In the genomic region with DNA sequence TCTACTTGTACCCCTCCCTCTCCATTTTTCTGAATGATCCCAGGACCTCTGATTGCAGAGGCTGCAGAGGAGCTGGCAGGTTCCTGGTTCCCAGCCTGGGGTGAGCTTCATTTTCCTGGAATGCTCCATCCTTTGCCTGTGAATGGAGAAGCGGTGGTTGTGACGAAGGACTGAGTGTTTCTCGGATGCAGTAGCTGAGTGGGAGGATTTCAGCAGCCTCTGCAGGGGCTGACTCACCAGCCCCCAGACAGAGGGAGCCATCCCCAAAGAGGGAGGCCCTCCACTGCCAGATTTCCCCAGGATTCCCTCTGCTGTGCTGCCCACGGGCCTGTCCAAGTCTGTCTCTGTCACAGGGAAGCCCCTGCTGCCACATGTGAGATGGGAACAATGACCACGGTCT, we compare ENCODE assay signal across 23 mouse cellular contexts. TPM values are rescaled to one million over a fixed set of nuclear protein-coding genes. Genes with fewer than 3 reads are reported as not detected.
DNase-seq lines count a peak whose midpoint lies in the region; ATAC-seq and TF ChIP-seq lines count a peak whose summit lies in the region.
"Had no signal": no experiment of that assay in that cellular context is flagged by ENCODE, and none has a peak within 500 bp of the region (broad histone marks: within the 10 kb centered on the region; RNA-seq: fewer than 3 reads in every experiment).

No protein-coding gene starts in this region.

- 64% methylated on average over 5 of the region's 5 CpGs for WGBS in heart, embryonic 10.5 days
- 82% methylated on average over 5 of the region's 5 CpGs for WGBS in hindbrain, embryonic 13.5 days

- H3K4me2 ChIP-seq in hindbrain, embryonic 13.5 days, result no peak overlapping the region
- H3K4me2 ChIP-seq: embryonic facial prominence, embryonic 13.5 days; heart, embryonic 12.5 days; lung, embryonic 15.5 days had no signal

- H3K9ac ChIP-seq in hindbrain, embryonic 13.5 days, result no peak overlapping the region
- H3K9ac ChIP-seq: embryonic facial prominence, embryonic 13.5 days; heart, embryonic 12.5 days; lung, embryonic 15.5 days had no signal

- H3K27me3 ChIP-seq in heart, embryonic 10.5 days (ENCODE audit: insufficient read depth, poor library complexity, severe bottlenecking), result no peaks in the 10 kb centered on the region
- no peaks in the 10 kb centered on the region for H3K27me3 ChIP-seq in hindbrain, embryonic 13.5 days
- H3K27me3 ChIP-seq: embryonic facial prominence, embryonic 13.5 days; heart, embryonic 12.5 days; lung, embryonic 15.5 days had no signal

- H3K4me3 ChIP-seq in heart, embryonic 10.5 days, result no peak overlapping the region
- no peak overlapping the region for H3K4me3 ChIP-seq in layer of hippocampus, adult 2 months
- H3K4me3 ChIP-seq in hindbrain, embryonic 13.5 days, result no peak overlapping the region
- H3K4me3 ChIP-seq: embryonic facial prominence, embryonic 13.5 days; forebrain, embryonic 10.5 days; heart, embryonic 12.5 days; lung, embryonic 15.5 days had no signal

- peaks cover 33% of the 10 kb centered on the region for H3K4me1 ChIP-seq in heart, embryonic 10.5 days
- H3K4me1 ChIP-seq in hindbrain, embryonic 13.5 days (replicated peaks), result no peaks in the 10 kb centered on the region
- H3K4me1 ChIP-seq: embryonic facial prominence, embryonic 13.5 days; forebrain, embryonic 10.5 days had no signal

- 0 out of 2 replicates have a peak, but pooled peaks cover 4% of the 10 kb centered on the region for H3K36me3 ChIP-seq in heart, embryonic 10.5 days
- peaks cover 21% of the 10 kb centered on the region for H3K36me3 ChIP-seq in hindbrain, embryonic 13.5 days
- H3K36me3 ChIP-seq: heart, embryonic 12.5 days; lung, embryonic 15.5 days had no signal

- peak overlapping the region; percentile 36; the same call in 1 of the 2 replicates for H3K27ac ChIP-seq in heart, embryonic 10.5 days
- H3K27ac ChIP-seq in layer of hippocampus, adult 2 months, result peak overlapping the region; percentile 18; the same call in 1 of the 2 replicates
- H3K27ac ChIP-seq in hindbrain, embryonic 13.5 days, result no peak overlapping the region
- H3K27ac ChIP-seq: embryonic facial prominence, embryonic 13.5 days; forebrain, embryonic 10.5 days; lung, embryonic 15.5 days had no signal

- intact Hi-C loops in left cerebral cortex, postnatal 36 days (cut with DNase I), result no loop called here

- DNase-seq in heart, embryonic 10.5 days (ENCODE audit: low spot score), result no peak
- DNase-seq in heart, adult 8-10 months (ENCODE audit: low spot score), result no peak
- peak; percentile 91 for DNase-seq in brain, adult 2 months (ENCODE audit: low read depth, low spot score)
- DNase-seq in layer of hippocampus, adult 2 months (ENCODE audit: low spot score in 2 of 2), result peak; percentile 59 to 65
- DNase-seq in left cerebral cortex, postnatal 36 days (ENCODE audit: low spot score in 2 of 2), result peak; percentile 63 to 74
- DNase-seq in lung, adult 18-20 months, result no peak
- no peak for DNase-seq in c-Kit-positive CD71-positive TER-119-positive erythroid progenitor cells, embryonic 14.5 days (ENCODE audit: low spot score)
- DNase-seq: adrenal gland, postnatal 25 days; gastrocnemius, postnatal 25 days; heart, postnatal 36 days; liver; midbrain, embryonic 14.5 days had no signal

- no peaks in the 10 kb centered on the region for H3K9me3 ChIP-seq in heart, embryonic 10.5 days
- H3K9me3 ChIP-seq in hindbrain, embryonic 13.5 days, result no peaks in the 10 kb centered on the region
- H3K9me3 ChIP-seq: embryonic facial prominence, embryonic 13.5 days; forebrain, embryonic 10.5 days; heart, embryonic 12.5 days; lung, embryonic 15.5 days had no signal

- TF ChIP-seq CTCF in layer of hippocampus, adult 2 months (conservative IDR thresholded peaks at IDR 0.05), result no peak

- ATAC-seq in hindbrain, embryonic 13.5 days (ENCODE audit: low FRiP score), result no peak

RNA-seq across cellular contexts. Expression of a gene that starts 54.0 kb away (rescaled TPM):
- 0.21 TPM in 1 of 2 replicates, not detected in the other for polyA plus RNA-seq in heart, embryonic 10.5 days (2016; fragmentation: Nextera tagmentation; extraction: Ambion mirVana)
- total RNA-seq in heart, adult 8-10 months (2022), result not detected
- not detected for total RNA-seq in layer of hippocampus, adult 2 months (2021)
- total RNA-seq in left cerebral cortex, postnatal 36 days (2021), result not detected
- polyA plus RNA-seq in hindbrain, embryonic 13.5 days (2015; fragmentation: Nextera tagmentation; extraction: Ambion mirVana), result not detected in 2 replicates
- total RNA-seq: adrenal gland, postnatal 25 days; common myeloid progenitor, adult 5-6 weeks; ES-E14; gastrocnemius, postnatal 25 days; heart, postnatal 36 days had no signal
- polyA plus RNA-seq: embryonic facial prominence, embryonic 13.5 days; forebrain, embryonic 10.5 days; heart, embryonic 12.5 days; kidney, embryonic 14.5 days; large intestine, adult 2 months; lung, embryonic 15.5 days; midbrain, embryonic 14.5 days; small intestine, adult 2 months; thymus, postnatal 0 days had no signal

Comparison
In these comparisons a context has a peak if more than half of its experiments do, and no peak if none do; other contexts are left out.
1. DNase-seq: peak in brain, adult 2 months (single experiment), layer of hippocampus, adult 2 months (2 of 2) and left cerebral cortex, postnatal 36 days (2 of 2); none in heart, embryonic 10.5 days (single experiment), heart, adult 8-10 months (single experiment), lung, adult 18-20 months (0 of 2) and c-Kit-positive CD71-positive TER-119-positive erythroid progenitor cells, embryonic 14.5 days (single experiment).